Mouse (Mus musculus): ENCODE measurements around the gene BC024978. TPM values are rescaled to one million over a fixed set of nuclear protein-coding genes. Genes with fewer than 3 reads are reported as not detected.
A peak's percentile ranks its signal among the peaks of the same experiment; 100 is the strongest.

The BC024978 gene
- total and polyA plus RNA-seq, 3 experiments: 1.6 to 9.4 (median 1.7) TPM

- Histone ChIP-seq H3K4me1 (ENCODE audit: control insufficient read depth in 1 of 2, insufficient read depth in 2 of 2) (peaks cover 5 to 21% of the 10 kb centered on the region in 2 experiments), H3K9me3 (replicated peaks; ENCODE audit: low read length) (peaks cover 6% of the 10 kb centered on the region), H3K27ac (ENCODE audit: insufficient read depth, low read depth) (no peak overlapping the region; the same call in 1 of the 2 replicates), H3K27me3 (replicated peaks) (no peaks in the 10 kb centered on the region), H3K36me3 (replicated peaks in 1 of 2; ENCODE audit: control insufficient read depth in 1 of 2, insufficient read depth in 1 of 2, low read length in 1 of 2) (peaks cover 13 to 52% of the 10 kb centered on the region in 2 experiments), H3K79me2 (replicated peaks; ENCODE audit: control insufficient read depth, extremely low read depth, insufficient read depth, poor library complexity, severe bottlenecking) (no peaks in the 10 kb centered on the region), H3K9ac (ENCODE audit: insufficient read depth, low read depth) (peak overlapping the region; percentile 61), H3K4me3 (replicated peaks in 1 of 3; ENCODE audit: low read depth in 2 of 3, low read length in 2 of 3, poor library complexity in 1 of 3) (peak overlapping the region in 2 of 3 experiments; percentile 30 to 58), H3K4me2 (ENCODE audit: insufficient read depth, low read depth, poor library complexity, severe bottlenecking) (peak overlapping the region; percentile 90)
- DNase-seq (ENCODE audit: extremely low read depth): no peak
- in situ Hi-C loops (cut with MboI; ENCODE audit: low pct_ligation_motif_present, low pct_unique_long_range_greater_than_20kb, low sequenced_read_pairs): no loop called here
- no peak for TF ChIP-seq EP300 (IDR thresholded peaks at IDR 0.05; ENCODE audit: low read length)
- no peak for TF ChIP-seq HCFC1 (IDR thresholded peaks at IDR 0.05; ENCODE audit: low read depth, low read length)
- dilution Hi-C loops (cut with MboI; ENCODE audit: extremely low pct_ligation_motif_present, extremely low pct_unique_long_range_greater_than_20kb, low sequenced_read_pairs): no loop called here
Observed at GRCm38 (mm10) chr7:27257852-27258204, 62.2 kb downstream of the BC024978 start.

- in situ Hi-C loops (cut with MboI; ENCODE audit: low pct_ligation_motif_present, low pct_unique_long_range_greater_than_20kb, low sequenced_read_pairs) (no loop called here), dilution Hi-C loops (cut with MboI; ENCODE audit: extremely low pct_ligation_motif_present, extremely low pct_unique_long_range_greater_than_20kb, low sequenced_read_pairs) (no loop called here)
- Histone ChIP-seq H3K27ac (ENCODE audit: insufficient read depth, low read depth) (peak within 1 kb of the TSS; percentile 20; the same call in 1 of the 2 replicates), H3K9ac (ENCODE audit: insufficient read depth, low read depth) (peak within 1 kb of the TSS; percentile 81), H3K9me3 (replicated peaks; ENCODE audit: low read length) (peaks cover 6% of the 10 kb centered on the region), H3K79me2 (replicated peaks; ENCODE audit: control insufficient read depth, extremely low read depth, insufficient read depth, poor library complexity, severe bottlenecking) (no peaks in the 10 kb centered on the region), H3K4me3 (replicated peaks in 1 of 3; ENCODE audit: low read depth in 2 of 3, low read length in 2 of 3, poor library complexity in 1 of 3) (peak within 1 kb of the TSS; percentile 51 to 69 (median 58)), H3K27me3 (replicated peaks) (no peaks in the 10 kb centered on the region), H3K4me2 (ENCODE audit: insufficient read depth, low read depth, poor library complexity, severe bottlenecking) (peak within 1 kb of the TSS; percentile 90), H3K4me1 (ENCODE audit: control insufficient read depth in 1 of 2, insufficient read depth in 2 of 2) (peaks cover 5 to 21% of the 10 kb centered on the region in 2 experiments), H3K36me3 (replicated peaks in 1 of 2; ENCODE audit: control insufficient read depth in 1 of 2, insufficient read depth in 1 of 2, low read length in 1 of 2) (peaks cover 8 to 49% of the 10 kb centered on the region in 2 experiments)
- peak; percentile 94 for DNase-seq (ENCODE audit: extremely low read depth)
- TF ChIP-seq ZC3H11A (IDR thresholded peaks at IDR 0.05; ENCODE audit: low read depth, low read length) (no peak), POLR2AphosphoS2 (IDR thresholded peaks at IDR 0.05; ENCODE audit: low read depth, low read length) (no peak), PAX5 (IDR thresholded peaks at IDR 0.05; ENCODE audit: low read length) (no peak), SMC3 (IDR thresholded peaks at IDR 0.05; ENCODE audit: low read depth, low read length) (no peak), ZNF384 (IDR thresholded peaks at IDR 0.05; ENCODE audit: low read depth, low read length) (no peak), CHD2 (IDR thresholded peaks at IDR 0.05; ENCODE audit: low read length) (no peak), USF1 (IDR thresholded peaks at IDR 0.05; ENCODE audit: low read depth, low read length) (no peak), JUND (conservative IDR thresholded peaks at IDR 0.05; ENCODE audit: low read depth, low read length) (no peak), MEF2A (IDR thresholded peaks at IDR 0.05; ENCODE audit: borderline replicate concordance, low read depth, low read length) (no peak), KAT2A (IDR thresholded peaks at IDR 0.05; ENCODE audit: insufficient replicate concordance, low read length) (no peak), GABPA (IDR thresholded peaks at IDR 0.05; ENCODE audit: insufficient replicate concordance, low read depth, low read length) (no peak), NELFE (IDR thresholded peaks at IDR 0.05; ENCODE audit: low read depth, low read length) (no peak), HCFC1 (IDR thresholded peaks at IDR 0.05; ENCODE audit: low read depth, low read length) (peak; percentile 26; the same call in 1 of the 2 replicates), MYC (IDR thresholded peaks at IDR 0.05; ENCODE audit: low read depth, low read length) (no peak), SIN3A (IDR thresholded peaks at IDR 0.05; ENCODE audit: low read length) (no peak), JUN (IDR thresholded peaks at IDR 0.05; ENCODE audit: insufficient read depth, low read depth, low read length) (no peak), TCF12 (IDR thresholded peaks at IDR 0.05; ENCODE audit: low read depth, low read length) (no peak), CHD1 (IDR thresholded peaks at IDR 0.05; ENCODE audit: low read depth, low read length) (no peak), USF2 (conservative IDR thresholded peaks at IDR 0.05; ENCODE audit: low read depth, low read length) (no peak), IRF4 (IDR thresholded peaks at IDR 0.05; ENCODE audit: low read depth, low read length) (no peak), NRF1 (IDR thresholded peaks at IDR 0.05; ENCODE audit: low read depth, low read length) (no peak), EP300 (IDR thresholded peaks at IDR 0.05; ENCODE audit: low read length) (no peak), MAZ (IDR thresholded peaks at IDR 0.05; ENCODE audit: low read depth, low read length) (no peak), ELF1 (IDR thresholded peaks at IDR 0.05; ENCODE audit: low read depth, low read length) (peak; percentile 31; the same call in 1 of the 2 replicates), MXI1 (IDR thresholded peaks at IDR 0.05; ENCODE audit: low read depth, low read length) (no peak), ZKSCAN1 (IDR thresholded peaks at IDR 0.05; ENCODE audit: borderline replicate concordance, low read depth, low read length) (no peak), TBP (conservative IDR thresholded peaks at IDR 0.05; ENCODE audit: low read depth, low read length) (no peak), ZMIZ1 (IDR thresholded peaks at IDR 0.05; ENCODE audit: low read depth, low read length) (no peak), E2F4 (IDR thresholded peaks at IDR 0.05; ENCODE audit: insufficient replicate concordance, low read depth, low read length) (no peak), MAX (IDR thresholded peaks at IDR 0.05; ENCODE audit: low read length) (no peak), POLR2A (IDR thresholded peaks at IDR 0.05; ENCODE audit: low read depth, low read length) (peak; percentile 53; the same call in 1 of the 2 replicates), CTCF (conservative IDR thresholded peaks at IDR 0.05 in 1 of 2, IDR thresholded peaks at IDR 0.05 in 1 of 2; ENCODE audit: low read depth in 2 of 2, low read length in 2 of 2) (no peak), UBTF (IDR thresholded peaks at IDR 0.05; ENCODE audit: low read depth, low read length) (no peak)
Observed at GRCm38 (mm10) chr7:27258205-27258899, 62.8 kb downstream of the BC024978 start, which contains the start of gene Numbl. TSS of gene Numbl (plus strand) at chr7:27258433.

All from CH12.LX (cell line).